Mouse (Mus musculus): Measurements from ENCODE around the gene Sugp1. TPM values are rescaled to one million over a fixed set of nuclear protein-coding genes. Genes with fewer than 3 reads are reported as not detected.
"Not testable (repeated sequence)": the region's sequence is repeated elsewhere in the genome, so short reads cannot be mapped to it uniquely, and the experiment has no call there.

The Sugp1 gene
- polyA plus RNA-seq, 1 experiment, result 38.4 TPM

DNA sequence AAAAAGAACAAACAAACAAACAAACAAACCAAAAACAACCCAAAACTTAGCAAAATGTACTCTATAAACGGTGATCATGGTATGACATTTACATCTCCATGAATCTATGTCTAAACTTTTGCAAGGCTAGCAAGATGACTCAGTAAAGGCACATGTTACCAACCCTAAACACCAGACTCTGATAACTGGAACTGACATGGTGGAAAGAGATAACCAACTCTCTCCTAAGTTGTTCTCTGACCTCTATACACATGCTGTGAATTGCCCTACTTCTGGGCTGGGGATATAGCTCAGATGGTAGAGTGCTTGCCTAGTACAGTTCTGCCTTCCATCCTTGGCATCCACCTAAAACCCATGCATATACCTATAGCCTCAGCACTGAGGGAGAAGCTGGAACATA lies 4.6 kb upstream of the Sugp1 start:
- Histone ChIP-seq H3ac (ENCODE audit: control insufficient read depth, insufficient read length) (no peak overlapping the region), H3K4me2 (ENCODE audit: low read depth) (no peak overlapping the region), H3K27me3 (ENCODE audit: control insufficient read depth, insufficient read depth, insufficient read length) (no peaks in the 10 kb centered on the region), H3K36me3 (ENCODE audit: control insufficient read depth, insufficient read depth) (no peaks in the 10 kb centered on the region), H3K4me3 (no peak overlapping the region), H3K79me2 (ENCODE audit: control insufficient read depth, insufficient read depth) (peaks cover 92% of the 10 kb centered on the region)
- TF ChIP-seq MAX (IDR thresholded peaks at IDR 0.05; ENCODE audit: low read depth) (no peak), SRF (IDR thresholded peaks at IDR 0.05; ENCODE audit: control insufficient read depth, insufficient read length, low read depth) (no peak), TCF12 (IDR thresholded peaks at IDR 0.05; ENCODE audit: insufficient read depth, poor library complexity, severe bottlenecking) (no peak), POLR2A (IDR thresholded peaks at IDR 0.05; ENCODE audit: insufficient read length, low read depth) (no peak), REST (IDR thresholded peaks at IDR 0.05; ENCODE audit: insufficient read depth, insufficient read length) (no peak), CEBPB (IDR thresholded peaks at IDR 0.05; ENCODE audit: insufficient read depth, poor library complexity, severe bottlenecking) (no peak), POLR2AphosphoS2 (IDR thresholded peaks at IDR 0.05; ENCODE audit: insufficient read length, low read depth) (no peak), USF1 (IDR thresholded peaks at IDR 0.05; ENCODE audit: low read depth) (no peak), E2F4 (IDR thresholded peaks at IDR 0.05; ENCODE audit: insufficient read depth) (no peak), TCF3 (IDR thresholded peaks at IDR 0.05; ENCODE audit: insufficient read length, low read depth) (no peak), MYOG (IDR thresholded peaks at IDR 0.05; ENCODE audit: control insufficient read depth in 1 of 3, insufficient read depth in 1 of 3, insufficient read length in 2 of 3, low read depth in 2 of 3) (no peak), MYOD1 (IDR thresholded peaks at IDR 0.05; ENCODE audit: control insufficient read depth in 1 of 3, insufficient read length in 2 of 3, low read depth in 2 of 3) (no peak)

- H3K36me3 ChIP-seq (ENCODE audit: control insufficient read depth, insufficient read depth), result no peaks in the 10 kb centered on the region
- peaks cover 95% of the 10 kb centered on the region for H3K79me2 ChIP-seq (ENCODE audit: control insufficient read depth, insufficient read depth)
- H3ac ChIP-seq (ENCODE audit: control insufficient read depth, insufficient read length), result peak overlapping the region; percentile 54
- no peaks in the 10 kb centered on the region for H3K27me3 ChIP-seq (ENCODE audit: control insufficient read depth, insufficient read depth, insufficient read length)
- peak overlapping the region; percentile 89 for H3K4me3 ChIP-seq
- TF ChIP-seq USF1 (IDR thresholded peaks at IDR 0.05; ENCODE audit: low read depth), result no peak
- no peak for TF ChIP-seq TCF12 (IDR thresholded peaks at IDR 0.05; ENCODE audit: insufficient read depth, poor library complexity, severe bottlenecking)
- TF ChIP-seq REST (IDR thresholded peaks at IDR 0.05; ENCODE audit: insufficient read depth, insufficient read length), result no peak
- no peak for TF ChIP-seq POLR2A (IDR thresholded peaks at IDR 0.05; ENCODE audit: insufficient read length, low read depth)
- no peak for TF ChIP-seq TCF3 (IDR thresholded peaks at IDR 0.05; ENCODE audit: insufficient read length, low read depth)
- no peak for TF ChIP-seq CEBPB (IDR thresholded peaks at IDR 0.05; ENCODE audit: insufficient read depth, poor library complexity, severe bottlenecking)
- TF ChIP-seq E2F4 (IDR thresholded peaks at IDR 0.05; ENCODE audit: insufficient read depth), result no peak
- peak overlapping the region; percentile 96 for H3K4me2 ChIP-seq (ENCODE audit: low read depth)
Observed at GRCm38 (mm10) chr8:70041885-70042546, 597 bp upstream of the Sugp1 start.

GRCm38 (mm10) chr8:70043996-70044395 lies 1.4 kb downstream of the Sugp1 start:
- Histone ChIP-seq H3K27me3 (ENCODE audit: control insufficient read depth, insufficient read depth, insufficient read length) (no peaks in the 10 kb centered on the region), H3K4me3 (peak overlapping the region; percentile 89), H3K36me3 (ENCODE audit: control insufficient read depth, insufficient read depth) (no peaks in the 10 kb centered on the region), H3ac (ENCODE audit: control insufficient read depth, insufficient read length) (no peak overlapping the region), H3K79me2 (ENCODE audit: control insufficient read depth, insufficient read depth) (peaks cover 79% of the 10 kb centered on the region), H3K4me2 (ENCODE audit: low read depth) (peak overlapping the region; percentile 99)
- TF ChIP-seq SRF (IDR thresholded peaks at IDR 0.05; ENCODE audit: control insufficient read depth, insufficient read length, low read depth), result no peak
- no peak for TF ChIP-seq MYOG (IDR thresholded peaks at IDR 0.05; ENCODE audit: control insufficient read depth in 1 of 3, insufficient read depth in 1 of 3, insufficient read length in 2 of 3, low read depth in 2 of 3)

DNA sequence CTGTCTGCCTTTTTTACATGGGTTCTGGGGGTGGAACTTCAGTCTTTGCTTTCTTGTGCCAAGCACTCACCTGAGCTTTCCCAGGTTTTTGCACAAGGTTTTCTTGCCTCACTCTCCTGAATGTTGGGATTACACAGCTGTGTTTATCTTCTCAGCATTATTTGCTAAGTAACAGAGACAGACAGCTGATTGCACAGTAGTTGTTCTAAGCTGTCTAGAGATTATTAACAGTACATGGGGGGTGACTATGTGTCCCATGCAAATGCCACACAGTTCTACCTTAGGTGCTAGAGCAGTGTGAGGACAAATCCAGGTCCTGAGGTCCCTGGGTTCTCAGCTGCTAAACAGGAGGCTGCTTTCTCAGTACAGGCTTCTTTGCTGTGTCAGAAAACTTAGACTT lies 7.0 kb downstream of the Sugp1 start:
- H3K79me2 ChIP-seq (ENCODE audit: control insufficient read depth, insufficient read depth), result peaks cover 24% of the 10 kb centered on the region
- TF ChIP-seq SRF (IDR thresholded peaks at IDR 0.05; ENCODE audit: control insufficient read depth, insufficient read length, low read depth) (no peak), MYOG (IDR thresholded peaks at IDR 0.05; ENCODE audit: control insufficient read depth in 1 of 3, insufficient read depth in 1 of 3, insufficient read length in 2 of 3, low read depth in 2 of 3) (no peak), USF1 (IDR thresholded peaks at IDR 0.05; ENCODE audit: low read depth) (no peak), POLR2AphosphoS2 (IDR thresholded peaks at IDR 0.05; ENCODE audit: insufficient read length, low read depth) (no peak), TCF12 (IDR thresholded peaks at IDR 0.05; ENCODE audit: insufficient read depth, poor library complexity, severe bottlenecking) (no peak), REST (IDR thresholded peaks at IDR 0.05; ENCODE audit: insufficient read depth, insufficient read length) (no peak), E2F4 (IDR thresholded peaks at IDR 0.05; ENCODE audit: insufficient read depth) (no peak), MYOD1 (IDR thresholded peaks at IDR 0.05; ENCODE audit: control insufficient read depth in 1 of 3, insufficient read length in 2 of 3, low read depth in 2 of 3) (no peak), TCF3 (IDR thresholded peaks at IDR 0.05; ENCODE audit: insufficient read length, low read depth) (no peak)

GRCm38 (mm10) chr8:70050434-70050833 lies 7.8 kb downstream of the Sugp1 start:
- not testable (repeated sequence) for H3K27me3 ChIP-seq (ENCODE audit: control insufficient read depth, insufficient read depth, insufficient read length); H3K4me3 ChIP-seq; H3ac ChIP-seq (ENCODE audit: control insufficient read depth, insufficient read length); H3K4me2 ChIP-seq (ENCODE audit: low read depth)
- Histone ChIP-seq H3K79me2 (ENCODE audit: control insufficient read depth, insufficient read depth) (peaks cover 17% of the 10 kb centered on the region), H3K36me3 (ENCODE audit: control insufficient read depth, insufficient read depth) (peaks cover 29% of the 10 kb centered on the region)

More for the DNA sequence above, 7.0 kb downstream of the Sugp1 start:
- Histone ChIP-seq H3K36me3 (ENCODE audit: control insufficient read depth, insufficient read depth) (peaks cover 23% of the 10 kb centered on the region), H3ac (ENCODE audit: control insufficient read depth, insufficient read length) (no peak overlapping the region), H3K4me3 (no peak overlapping the region), H3K4me2 (ENCODE audit: low read depth) (no peak overlapping the region), H3K27me3 (ENCODE audit: control insufficient read depth, insufficient read depth, insufficient read length) (no peaks in the 10 kb centered on the region)
